Mouse (Mus musculus): ENCODE data around the gene Ppp1r3d. TPM values are rescaled to one million over a fixed set of nuclear protein-coding genes. Genes with fewer than 3 reads are reported as not detected.

The Ppp1r3d gene
- total RNA-seq, 2 experiments from 2014 or later, result 1.9 to 3.0 TPM

DNA sequence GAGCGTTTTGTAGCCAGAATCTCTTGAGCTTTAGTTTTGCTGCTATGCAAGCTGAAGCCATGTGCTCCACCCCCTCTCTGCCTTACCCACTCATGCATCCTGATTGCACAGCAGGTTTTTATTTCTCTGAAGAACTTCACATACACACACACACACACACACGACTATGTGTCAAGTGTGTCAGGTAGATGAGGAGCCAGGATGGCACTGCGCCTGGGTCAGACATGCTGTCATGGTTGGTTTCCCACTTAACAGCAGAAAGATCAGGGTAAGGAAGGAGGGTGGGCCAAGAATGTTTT, 827 bp upstream of the Ppp1r3d start:
- ATAC-seq (replicated peaks; ENCODE audit: poor library complexity), result no peak

DNA sequence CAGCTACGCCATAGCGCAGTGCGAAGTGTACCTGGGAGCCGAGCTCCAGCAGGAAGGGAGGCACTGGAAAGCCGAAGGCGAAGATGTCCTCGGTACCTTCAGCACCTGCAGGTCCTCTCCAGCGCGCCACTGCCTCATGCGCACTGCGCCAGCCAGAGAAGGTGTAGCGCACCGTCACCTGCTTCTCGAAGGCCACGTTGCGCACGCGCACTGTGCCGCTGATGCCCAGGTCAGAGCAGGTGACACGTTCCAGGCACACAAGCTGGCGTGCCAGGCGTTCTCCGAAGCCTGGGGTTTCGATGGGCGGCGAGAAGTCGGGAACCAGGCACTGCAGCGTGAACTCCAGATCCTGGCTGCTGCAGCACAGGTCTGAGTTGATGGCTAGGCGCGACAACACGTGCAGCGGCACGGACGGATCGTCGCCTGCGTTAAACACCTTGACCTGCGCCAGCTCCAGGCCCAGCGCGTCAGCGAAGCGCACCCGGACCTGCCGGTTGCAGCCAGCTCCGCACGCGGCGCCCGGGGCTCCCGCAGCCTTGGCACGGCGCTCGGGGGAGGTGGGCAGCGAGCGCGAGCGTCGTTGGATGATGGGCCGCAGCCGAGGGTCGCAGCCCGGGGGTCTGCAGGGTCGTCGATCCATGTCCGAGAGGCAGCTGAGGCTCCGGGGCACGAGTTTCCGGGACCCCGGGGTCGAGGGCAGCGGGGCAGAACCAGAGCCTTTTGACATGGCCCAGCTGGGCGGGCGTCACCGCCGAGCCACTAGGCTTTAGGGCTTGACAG, 601 bp downstream of the Ppp1r3d start:
- ATAC-seq (replicated peaks; ENCODE audit: poor library complexity), result no peak

DNA sequence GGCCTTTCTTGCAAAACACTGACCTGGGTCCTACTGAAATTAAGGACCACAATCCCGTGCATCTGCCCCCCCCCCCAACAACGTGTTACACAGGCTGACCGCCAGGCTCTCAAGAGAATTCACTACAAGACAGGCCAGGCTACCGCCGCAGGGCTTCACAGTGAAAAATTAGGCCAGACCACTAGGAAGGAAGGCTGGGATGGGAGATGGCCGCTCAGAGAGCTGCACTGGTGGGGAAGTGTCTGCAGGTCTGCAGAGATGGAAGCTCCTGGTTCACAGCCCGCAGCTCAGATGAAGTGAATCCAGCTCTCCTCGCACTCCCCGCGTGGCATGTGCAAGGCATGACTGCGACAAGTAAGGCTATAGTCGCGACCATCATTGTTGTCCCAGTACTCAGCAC, 1.2 kb downstream of the Ppp1r3d start:
- no peak for ATAC-seq (replicated peaks; ENCODE audit: poor library complexity)

DNA sequence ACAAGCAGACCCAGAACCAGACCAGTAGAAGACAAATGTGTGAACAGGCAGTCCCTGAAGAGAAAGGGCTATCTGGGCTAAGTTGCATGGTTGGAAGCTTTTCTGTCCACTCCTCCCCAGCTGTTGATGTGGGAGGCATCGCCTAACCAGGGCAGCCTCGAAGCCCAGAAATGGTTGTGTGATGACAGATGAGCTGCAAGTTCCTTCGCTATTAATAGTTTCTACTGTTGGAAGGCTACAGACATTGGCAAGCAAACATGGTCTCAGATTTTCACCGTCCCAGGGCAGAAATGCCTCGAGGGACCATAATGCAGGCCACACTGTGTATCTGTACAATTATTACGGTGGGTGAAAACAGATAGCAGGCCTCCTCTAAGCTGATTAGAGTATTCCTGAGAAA, 1.7 kb downstream of the Ppp1r3d start:
- ATAC-seq (replicated peaks; ENCODE audit: poor library complexity), result no peak

DNA sequence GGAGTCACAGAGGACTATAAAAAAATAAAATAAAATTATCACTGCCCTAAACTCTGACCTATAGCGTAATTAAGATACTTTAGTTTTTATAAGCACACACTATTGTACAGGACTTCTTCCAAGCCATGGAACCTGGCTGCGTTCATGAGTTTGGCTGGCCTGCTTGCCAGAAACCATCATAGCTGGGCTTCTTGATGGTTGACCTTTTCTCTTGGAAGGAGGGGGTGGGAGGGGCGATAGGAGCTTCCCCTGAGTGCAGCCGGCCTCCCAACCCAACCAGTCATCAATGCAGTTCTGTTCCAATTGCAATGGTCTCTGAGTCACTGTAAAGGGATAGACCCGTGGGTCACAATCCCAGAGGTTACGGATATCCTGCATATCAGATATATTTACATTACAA, 4.0 kb downstream of the Ppp1r3d start:
- no peak for ATAC-seq (replicated peaks; ENCODE audit: poor library complexity)

DNA sequence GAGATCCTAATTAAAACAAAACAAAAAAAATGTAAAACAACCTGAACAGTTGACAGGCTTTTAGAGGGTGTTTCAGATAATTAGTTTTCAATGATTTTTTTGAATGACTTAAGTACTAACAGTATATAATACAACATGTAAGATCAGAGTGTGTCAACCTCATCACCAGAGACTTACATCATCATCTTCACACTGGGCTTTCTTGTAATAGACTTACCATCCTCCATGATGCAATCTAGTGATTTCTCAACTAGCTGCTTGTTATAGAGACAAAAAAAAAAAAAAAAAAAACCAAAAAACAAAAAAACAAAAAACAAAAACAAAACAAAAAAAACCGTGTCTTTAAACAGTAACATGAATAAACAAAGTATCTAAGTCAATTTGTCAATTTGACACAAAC, 5.2 kb downstream of the Ppp1r3d start:
- ATAC-seq (replicated peaks; ENCODE audit: poor library complexity), result peak; percentile 74

DNA sequence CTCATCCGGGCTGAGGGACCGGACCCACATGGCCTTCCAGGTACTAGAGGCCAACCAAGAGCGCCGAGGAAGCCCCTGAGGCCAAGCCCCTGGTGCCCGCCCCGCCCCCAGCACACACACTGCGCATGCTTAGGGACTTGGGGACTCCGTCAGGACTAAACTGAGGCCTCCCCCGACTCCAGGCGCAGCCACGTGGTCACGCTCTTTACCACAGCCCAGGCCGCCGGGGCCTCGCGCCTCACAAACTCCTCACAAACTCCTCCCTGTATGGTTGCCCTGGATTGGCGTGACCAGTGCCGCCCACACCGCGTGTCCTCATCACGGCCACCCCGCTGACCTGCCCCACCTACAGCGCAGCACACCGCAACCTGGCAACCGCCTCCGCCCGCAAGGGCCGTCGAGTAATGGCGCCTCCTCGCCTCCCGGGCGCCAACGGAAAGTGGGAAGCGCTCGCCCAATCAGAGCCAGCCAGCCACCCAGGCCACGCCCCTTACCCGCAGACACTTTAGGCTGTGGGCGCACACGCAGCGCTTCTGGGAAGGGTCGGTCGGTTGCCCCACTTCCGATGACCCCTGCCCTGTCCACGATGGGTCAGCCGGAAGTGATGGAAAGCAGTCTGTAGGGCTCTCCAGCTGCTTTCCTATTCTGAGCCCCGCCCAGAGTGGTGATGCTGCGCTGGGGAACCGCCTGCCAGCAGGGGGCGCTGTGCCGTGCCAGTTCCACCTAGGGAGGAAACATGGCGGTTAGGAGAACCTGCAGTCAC, 7.0 kb downstream of the Ppp1r3d start, which contains the start of gene Sycp2:
TSS of gene Sycp2 (minus strand) at position 633 of the 763 bp plus-strand sequence.
- peak; percentile 32 for ATAC-seq (replicated peaks; ENCODE audit: poor library complexity)

Other genes starting within 250 kb of the Ppp1r3d start
- gene Sycp2, start 6.8 kb downstream of the Ppp1r3d start, total RNA-seq (2015), result 0.05 TPM in 2 replicates
- 0.10 and 0.17 TPM in 2 replicates for gene Sycp2, start 6.8 kb downstream of the Ppp1r3d start, total RNA-seq (2017)
- gene Fam217b, start 52 bp upstream of the Ppp1r3d start, total RNA-seq (2015), result 8.6 and 9.3 TPM in 2 replicates
- 3.8 and 4.4 TPM in 2 replicates for gene Fam217b, start 52 bp upstream of the Ppp1r3d start, total RNA-seq (2017)
- gene Cdh26, start 16.1 kb upstream of the Ppp1r3d start, total RNA-seq (2015), result not detected in 2 replicates
- gene Cdh26, start 16.1 kb upstream of the Ppp1r3d start, total RNA-seq (2017), result not detected in 2 replicates